Mouse (Mus musculus): Measurements from ENCODE around the gene 1700122O11Rik. TPM values are rescaled to one million over a fixed set of nuclear protein-coding genes. Genes with fewer than 3 reads are reported as not detected.

Gene 1700122O11Rik
- not detected for polyA plus RNA-seq (2017; shearing (Covaris generic))

DNA sequence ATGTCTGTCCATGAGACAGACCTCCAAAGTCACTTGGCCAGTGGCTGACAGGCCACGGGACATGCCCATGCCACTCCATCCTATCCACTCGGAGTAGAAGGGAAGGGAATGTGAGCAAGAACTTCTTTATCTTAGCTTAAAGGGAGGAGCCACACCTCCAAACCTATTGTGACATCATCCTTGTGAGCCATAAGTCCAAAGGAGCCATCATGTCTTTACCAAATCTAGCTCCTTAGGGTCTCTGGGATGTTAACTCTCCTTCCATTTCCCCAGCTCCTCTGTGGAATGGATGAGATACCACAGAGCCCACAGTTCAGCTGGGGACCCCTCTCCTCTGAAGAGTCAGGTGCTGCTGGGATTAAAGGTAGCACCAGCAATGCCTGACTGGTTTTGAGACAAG lies at the start of gene 1700122O11Rik:
Gene 1700122O11Rik, minus strand, starts transcription at position 101 of the 400 bp plus-strand sequence.

Other genes starting within 250 kb of the 1700122O11Rik start
- gene Mdfi, start 203.6 kb downstream of the 1700122O11Rik start, polyA plus RNA-seq (2017; shearing (Covaris generic)) = under 1 TPM in 1 of 2 experiments, not detected in 1; 0.29 TPM
- gene Foxp4, start 113.6 kb downstream of the 1700122O11Rik start, polyA plus RNA-seq (2017; shearing (Covaris generic)) = 10 to 100 TPM; 27.8 to 33.6 TPM
- gene 1700067P10Rik, start 51.0 kb upstream of the 1700122O11Rik start, polyA plus RNA-seq (2017; shearing (Covaris generic)) = not detected
- under 1 TPM in 1 of 2 experiments, not detected in 1; 0.23 TPM for gene 9830107B12Rik, start 108.0 kb upstream of the 1700122O11Rik start, polyA plus RNA-seq (2017; shearing (Covaris generic))
- gene A530064D06Rik, start 129.0 kb upstream of the 1700122O11Rik start, polyA plus RNA-seq (2017; shearing (Covaris generic)) = under 1 TPM in 1 of 2 experiments, not detected in 1; 0.31 TPM
- gene Trem1, start 194.5 kb upstream of the 1700122O11Rik start, polyA plus RNA-seq (2017; shearing (Covaris generic)) = under 1 TPM in 1 of 2 experiments, not detected in 1; 0.07 TPM
- not detected for gene Trem3, start 209.5 kb upstream of the 1700122O11Rik start, polyA plus RNA-seq (2017; shearing (Covaris generic))
- gene Treml4, start 226.0 kb upstream of the 1700122O11Rik start, polyA plus RNA-seq (2017; shearing (Covaris generic)) = 1 to 10 TPM in 1 of 2 experiments, under 1 TPM in 1; 0.97 to 2.1 TPM